Mouse (Mus musculus): Measurements from ENCODE around the gene Map2k7.

The Map2k7 gene

GRCm38 (mm10) chr8:4238434-4239192 lies at the start of gene Map2k7, which contains the start of gene Gm49320:
Gene Map2k7, plus strand, starts transcription at chr8:4238740.
Gene Gm49320, plus strand, starts transcription at chr8:4238865.
- DNase-seq (ENCODE audit: low spot score): peak; percentile 100

GRCm38 (mm10) chr8:4189031-4189722 lies 49.4 kb upstream of the Map2k7 start:
- no peak for DNase-seq (ENCODE audit: low spot score)

- no peak for DNase-seq (ENCODE audit: low spot score)
Observed at GRCm38 (mm10) chr8:4192305-4192704, 46.2 kb upstream of the Map2k7 start.

- peak; percentile 72 for DNase-seq (ENCODE audit: low spot score)
Observed at GRCm38 (mm10) chr8:4192807-4193587, 45.5 kb upstream of the Map2k7 start.

DNA sequence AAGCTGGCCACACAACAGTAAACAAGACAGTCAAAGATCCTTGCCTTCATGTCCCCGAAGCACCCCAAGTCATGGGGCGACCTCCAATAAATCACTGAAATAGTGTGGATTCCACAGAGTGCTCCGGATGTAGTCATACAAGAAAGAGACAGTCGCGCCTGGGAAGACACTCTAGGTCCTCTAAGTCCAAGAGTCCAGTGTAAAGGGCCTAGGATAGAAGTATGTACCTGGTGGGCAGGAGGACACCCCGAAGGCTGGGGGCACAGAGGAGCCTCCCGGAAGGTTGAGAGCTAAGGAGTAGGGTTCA lies 45.0 kb upstream of the Map2k7 start:
- no peak for DNase-seq (ENCODE audit: low spot score)

GRCm38 (mm10) chr8:4201321-4201720 lies 37.2 kb upstream of the Map2k7 start:
- DNase-seq (ENCODE audit: low spot score): no peak

- DNase-seq (ENCODE audit: low spot score): no peak
Observed at GRCm38 (mm10) chr8:4205246-4206123, 33.1 kb upstream of the Map2k7 start.

DNA sequence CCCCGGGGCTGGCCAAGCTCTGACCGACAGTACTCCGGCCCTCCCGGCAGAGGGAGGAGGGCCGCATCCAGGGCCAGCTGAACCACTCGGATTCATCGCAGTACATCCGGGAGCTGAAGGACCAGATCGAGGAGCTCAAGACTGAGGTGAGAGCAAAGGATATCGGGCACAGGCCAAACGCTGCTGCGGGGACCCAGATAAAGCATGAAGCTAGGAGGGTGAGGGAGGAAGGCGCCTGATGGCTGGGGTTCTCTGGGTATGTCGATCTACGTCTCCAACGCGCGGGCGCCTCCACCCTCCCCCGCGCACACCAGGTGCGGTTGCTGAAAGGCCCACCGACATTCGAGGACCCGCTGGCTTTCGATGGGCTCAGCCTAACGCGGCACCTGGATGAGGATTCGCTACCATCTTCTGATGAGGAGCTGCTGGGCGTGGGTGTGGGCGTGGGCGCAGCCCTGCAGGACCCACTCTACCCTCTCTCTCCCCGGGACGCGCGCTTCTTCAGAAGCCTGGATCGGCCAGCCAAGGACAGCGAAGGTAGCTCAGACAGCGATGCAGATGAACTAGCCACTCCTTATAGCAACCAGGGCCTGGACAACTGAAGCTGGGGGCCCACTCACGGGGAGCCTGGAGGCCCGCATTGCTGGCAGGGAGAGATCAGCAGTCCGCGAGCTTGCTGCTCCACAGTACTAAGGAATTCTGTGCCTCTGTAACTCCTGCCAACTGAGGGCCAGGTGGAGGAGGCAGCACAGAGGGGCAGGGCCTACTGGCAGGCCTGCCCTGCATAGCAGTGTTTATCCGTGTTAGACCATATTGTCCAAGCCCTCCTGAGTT lies 32.1 kb upstream of the Map2k7 start:
- DNase-seq (ENCODE audit: low spot score): no peak

DNA sequence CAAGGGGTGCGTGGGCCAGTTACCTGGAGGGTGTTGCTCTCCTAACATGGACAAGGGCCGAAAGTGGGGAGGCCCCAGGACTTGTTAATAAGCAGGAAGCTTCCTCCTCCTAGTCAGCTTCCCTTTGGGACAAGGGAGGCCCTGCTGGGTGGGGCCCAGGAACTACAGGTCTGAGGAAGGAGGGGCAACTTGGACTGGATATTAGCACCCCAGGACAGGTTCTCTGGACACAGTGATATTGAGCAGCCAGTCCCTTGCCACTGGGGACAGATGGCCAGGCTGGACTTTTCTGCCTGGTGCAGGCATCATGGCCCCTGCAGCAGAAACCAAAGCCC lies 31.6 kb upstream of the Map2k7 start:
- no peak for DNase-seq (ENCODE audit: low spot score)

GRCm38 (mm10) chr8:4211097-4211496 lies 27.4 kb upstream of the Map2k7 start:
- DNase-seq (ENCODE audit: low spot score): no peak

DNA sequence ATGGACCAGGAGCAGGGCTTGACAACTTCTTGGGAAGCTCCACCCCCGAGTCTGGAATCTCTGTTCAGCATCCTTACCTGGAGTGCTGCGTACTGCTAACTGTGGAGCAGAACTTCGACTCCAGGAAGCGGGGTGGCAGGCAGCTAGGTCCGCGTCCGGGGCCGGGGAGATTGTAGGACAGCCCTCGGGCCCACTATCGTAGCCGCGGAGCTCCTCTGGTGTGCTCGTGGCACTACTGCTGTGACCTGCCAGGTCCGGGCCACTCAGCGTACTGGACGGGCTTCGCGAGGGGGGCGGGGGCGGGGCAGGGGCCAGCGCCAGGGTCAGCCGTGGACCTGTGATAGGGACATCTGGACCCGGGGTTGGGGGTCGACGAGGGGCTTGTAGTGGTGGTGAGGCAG lies 25.7 kb upstream of the Map2k7 start:
- peak; percentile 12 for DNase-seq (ENCODE audit: low spot score)

DNA sequence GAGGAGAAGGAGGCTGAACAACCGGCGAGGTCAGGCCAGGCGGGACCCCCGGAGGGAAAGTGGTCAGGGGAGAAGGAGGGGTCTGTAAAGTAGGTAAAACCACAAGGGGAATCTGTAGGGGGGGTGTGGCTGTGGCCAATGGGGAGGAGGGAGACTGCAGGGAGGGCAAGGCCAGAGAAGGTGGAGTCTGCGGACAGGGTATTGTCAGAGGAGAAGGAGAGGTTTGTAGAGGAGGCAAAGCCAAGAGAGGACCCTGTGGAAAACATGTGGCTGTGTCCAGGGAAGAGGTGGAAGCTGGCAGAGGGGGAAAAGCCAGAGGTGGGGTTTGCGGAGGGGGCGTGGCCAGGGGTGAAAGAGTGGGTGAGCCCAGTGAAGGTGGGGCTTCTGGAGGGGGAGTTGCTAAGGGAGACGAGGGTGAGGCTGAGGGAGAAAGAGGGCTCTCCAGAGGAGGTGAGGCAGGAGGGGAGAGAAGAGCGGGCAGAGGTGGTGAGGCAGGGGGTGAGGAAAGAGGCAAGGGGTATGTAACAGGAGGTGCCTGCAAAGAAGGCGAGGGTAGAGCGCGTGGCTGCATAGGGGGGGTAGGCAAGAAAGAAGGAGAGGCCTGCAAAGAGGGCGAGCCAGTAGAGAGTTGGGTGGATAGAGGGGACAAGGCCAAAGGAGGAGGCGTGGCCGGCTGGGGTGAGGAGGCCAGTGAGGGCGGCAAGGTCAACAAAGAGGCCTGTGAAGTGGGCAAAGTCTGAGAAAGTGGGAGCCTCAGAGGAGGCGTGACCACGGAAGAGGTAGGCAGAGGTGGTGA lies 25.1 kb upstream of the Map2k7 start:
- peak; percentile 38 for DNase-seq (ENCODE audit: low spot score)

- DNase-seq (ENCODE audit: low spot score): peak; percentile 73
Observed at GRCm38 (mm10) chr8:4214006-4214980, 24.2 kb upstream of the Map2k7 start.

- DNase-seq (ENCODE audit: low spot score): no peak
Observed at GRCm38 (mm10) chr8:4216296-4216695, 22.2 kb upstream of the Map2k7 start.

DNA sequence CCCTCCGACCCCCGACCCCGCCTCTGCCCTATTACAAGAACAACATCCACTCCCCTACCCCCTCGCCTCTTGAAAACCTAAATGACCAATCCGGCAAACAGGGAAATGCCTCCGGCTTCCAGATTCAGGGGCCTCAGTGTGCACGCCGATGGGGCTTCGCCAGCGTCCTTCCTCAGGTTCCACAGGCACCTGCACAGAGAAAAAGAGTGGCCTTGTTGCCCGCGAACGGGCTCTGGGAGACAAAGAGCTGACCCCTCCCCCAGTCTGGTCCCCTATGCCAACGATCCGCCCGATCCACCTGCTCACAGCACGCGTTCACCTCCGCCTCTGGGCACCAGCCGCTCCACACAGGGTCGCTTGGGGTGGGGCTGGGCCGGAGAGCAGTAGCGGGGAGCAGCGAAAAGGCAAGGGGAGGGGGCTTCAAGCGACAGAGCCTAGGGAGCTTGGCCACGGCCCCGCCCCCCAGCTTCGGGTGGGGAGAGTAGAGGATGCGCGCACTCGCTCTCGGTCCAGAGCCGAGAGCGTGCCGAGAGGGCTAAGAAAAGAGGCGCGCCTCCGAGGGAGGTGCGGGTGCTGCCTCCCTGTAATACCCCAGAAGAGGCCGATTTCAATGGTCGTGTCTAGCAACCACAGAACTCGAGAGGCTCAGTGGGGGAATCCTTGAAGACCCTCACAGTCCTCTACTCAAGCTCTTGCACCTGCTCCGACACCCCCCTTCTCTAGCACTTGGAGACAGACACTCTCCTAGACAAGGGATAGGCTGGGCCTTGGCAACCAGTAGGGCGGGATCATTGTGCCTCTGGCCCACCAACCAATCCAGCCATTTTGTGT lies 21.5 kb upstream of the Map2k7 start, which contains the start of gene Prr36:
Prr36 (minus strand) TSS at position 669 of the 831 bp plus-strand sequence.
- no peak for DNase-seq (ENCODE audit: low spot score)

- no peak for DNase-seq (ENCODE audit: low spot score)
Observed at GRCm38 (mm10) chr8:4219617-4220016, 18.9 kb upstream of the Map2k7 start.

GRCm38 (mm10) chr8:4222059-4222458 lies 16.5 kb upstream of the Map2k7 start:
- no peak for DNase-seq (ENCODE audit: low spot score)

DNA sequence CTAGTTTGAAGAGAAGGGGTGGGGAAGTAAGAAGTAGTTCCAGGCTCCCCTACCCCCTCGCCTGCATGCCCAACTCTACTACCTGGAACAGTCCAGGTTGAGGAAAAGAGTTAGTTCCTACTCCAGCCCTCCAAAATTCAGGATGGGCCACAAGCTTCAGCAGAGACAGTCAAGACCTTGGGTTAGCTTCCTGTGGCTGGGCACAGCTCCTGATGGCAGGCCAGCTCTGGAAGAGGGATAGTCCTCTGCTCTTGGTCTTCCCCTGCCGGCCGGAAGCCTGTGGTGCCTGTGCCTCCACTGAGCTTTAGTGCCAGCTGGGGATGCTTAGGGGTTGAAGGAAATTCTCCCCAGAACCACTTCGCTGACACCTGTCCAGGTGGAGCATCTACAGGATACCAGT lies 12.2 kb upstream of the Map2k7 start:
- no peak for DNase-seq (ENCODE audit: low spot score)

All from T-cell, adult 2 months (primary cell).